Mouse (Mus musculus): ENCODE measurements around the gene Cfc1. TPM values are rescaled to one million over a fixed set of nuclear protein-coding genes. Genes with fewer than 3 reads are reported as not detected.

Cfc1 gene
- total and polyA plus RNA-seq, 3 experiments: 0.11 TPM; not detected in 2

DNA sequence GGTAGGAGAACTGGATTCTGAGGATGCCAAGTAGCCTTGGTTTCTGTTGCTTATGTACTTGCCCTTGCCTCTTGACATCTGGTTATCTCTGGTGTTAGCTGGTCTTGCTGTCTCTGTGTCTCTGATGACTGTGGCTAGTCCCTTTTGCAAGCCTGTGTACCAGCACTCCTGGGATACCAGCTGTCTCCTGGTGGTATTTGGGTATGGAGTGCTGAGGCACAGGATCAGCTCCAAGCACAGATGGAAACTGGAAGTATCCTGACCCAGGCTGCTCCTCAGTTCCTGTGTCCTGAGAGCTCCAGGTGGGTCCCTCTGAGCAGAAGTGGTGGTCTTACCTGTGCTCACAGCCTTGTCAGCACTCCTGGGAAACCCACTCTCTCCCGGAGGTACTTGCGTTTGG is 32.7 kb downstream of the Cfc1 start:
- DNase-seq (ENCODE audit: low spot score) (no peak), ATAC-seq (ENCODE audit: extremely low read depth, insufficient number of reproducible peaks, low FRiP score, poor library complexity, severe bottlenecking) (no peak)
- H3K4me1 ChIP-seq (ENCODE audit: insufficient read depth, low read depth, low read length): no peaks in the 10 kb centered on the region
- TF ChIP-seq TAL1 (conservative IDR thresholded peaks at IDR 0.05; ENCODE audit: low read depth, low read length) (no peak), CTCF (IDR thresholded peaks at IDR 0.05; ENCODE audit: low read depth, low read length) (no peak), POLR2AphosphoS5 (IDR thresholded peaks at IDR 0.05; ENCODE audit: insufficient replicate concordance, low read depth, low read length) (no peak)
- H3K36me3 ChIP-seq (replicated peaks): no peaks in the 10 kb centered on the region
- 0 out of 2 replicates have a peak, but pooled peaks cover 2% of the 10 kb centered on the region for H3K27me3 ChIP-seq (ENCODE audit: insufficient read depth, low read length)
- H3K9me3 ChIP-seq (replicated peaks): no peaks in the 10 kb centered on the region
- H3K4me3 ChIP-seq (ENCODE audit: low read depth, low read length): no peak overlapping the region

GRCm38 (mm10) chr1:34569876-34570275 is 34.4 kb downstream of the Cfc1 start:
- no peak for DNase-seq (ENCODE audit: low spot score)
- Histone ChIP-seq H3K27me3 (ENCODE audit: insufficient read depth, low read length) (0 out of 2 replicates have a peak, but pooled peaks cover 2% of the 10 kb centered on the region), H3K4me1 (ENCODE audit: insufficient read depth, low read depth, low read length) (no peaks in the 10 kb centered on the region), H3K4me3 (ENCODE audit: low read depth, low read length) (no peak overlapping the region), H3K9me3 (replicated peaks) (no peaks in the 10 kb centered on the region), H3K36me3 (replicated peaks) (no peaks in the 10 kb centered on the region)
- no peak for ATAC-seq (ENCODE audit: extremely low read depth, insufficient number of reproducible peaks, low FRiP score, poor library complexity, severe bottlenecking)
- no peak for TF ChIP-seq GATA1 (IDR thresholded peaks at IDR 0.05; ENCODE audit: borderline replicate concordance, low read length)
- TF ChIP-seq GATA2 (IDR thresholded peaks at IDR 0.05; ENCODE audit: borderline replicate concordance, low read depth, low read length): no peak
- TF ChIP-seq CTCF (IDR thresholded peaks at IDR 0.05; ENCODE audit: low read depth, low read length): no peak
- no peak for TF ChIP-seq TAL1 (conservative IDR thresholded peaks at IDR 0.05; ENCODE audit: low read depth, low read length)
- TF ChIP-seq POLR2AphosphoS5 (IDR thresholded peaks at IDR 0.05; ENCODE audit: insufficient replicate concordance, low read depth, low read length): no peak

- H3K36me3 ChIP-seq (replicated peaks): no peaks in the 10 kb centered on the region
- H3K27me3 ChIP-seq (ENCODE audit: insufficient read depth, low read length): 0 out of 2 replicates have a peak, but pooled peaks cover 2% of the 10 kb centered on the region
- no peak for DNase-seq (ENCODE audit: low spot score)
- no peak overlapping the region for H3K4me3 ChIP-seq (ENCODE audit: low read depth, low read length)
- TF ChIP-seq TAL1 (conservative IDR thresholded peaks at IDR 0.05; ENCODE audit: low read depth, low read length): no peak
- TF ChIP-seq CTCF (IDR thresholded peaks at IDR 0.05; ENCODE audit: low read depth, low read length): no peak
- TF ChIP-seq GATA1 (IDR thresholded peaks at IDR 0.05; ENCODE audit: borderline replicate concordance, low read length): no peak
- TF ChIP-seq POLR2AphosphoS5 (IDR thresholded peaks at IDR 0.05; ENCODE audit: insufficient replicate concordance, low read depth, low read length): no peak
- TF ChIP-seq GATA2 (IDR thresholded peaks at IDR 0.05; ENCODE audit: borderline replicate concordance, low read depth, low read length): no peak
- ATAC-seq (ENCODE audit: extremely low read depth, insufficient number of reproducible peaks, low FRiP score, poor library complexity, severe bottlenecking): no peak
- H3K4me1 ChIP-seq (ENCODE audit: insufficient read depth, low read depth, low read length): no peaks in the 10 kb centered on the region
- no peaks in the 10 kb centered on the region for H3K9me3 ChIP-seq (replicated peaks)
Measured at GRCm38 (mm10) chr1:34571431-34571830, 36.0 kb downstream of the Cfc1 start.

DNA sequence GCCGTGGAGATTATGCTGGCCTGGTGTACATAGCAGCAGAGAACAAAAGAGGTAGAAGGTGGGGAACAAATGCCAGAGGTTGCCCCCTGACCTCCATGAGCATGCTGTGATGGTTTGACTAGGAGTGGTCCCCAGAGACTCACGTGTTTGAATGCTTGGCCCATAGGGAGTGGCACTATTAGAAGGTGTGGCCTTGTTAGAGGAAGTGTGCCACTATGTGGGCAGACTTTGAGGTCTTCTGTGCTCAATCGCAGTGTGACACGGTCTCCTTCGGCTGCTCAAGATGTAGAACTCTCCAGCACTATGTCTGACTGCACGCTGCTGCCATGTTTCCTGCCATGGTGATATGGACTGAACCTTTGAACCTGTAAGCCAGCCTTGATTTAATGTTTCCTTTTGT is 37.8 kb downstream of the Cfc1 start:
- H3K4me3 ChIP-seq (ENCODE audit: low read depth, low read length): no peak overlapping the region
- H3K4me1 ChIP-seq (ENCODE audit: insufficient read depth, low read depth, low read length): no peaks in the 10 kb centered on the region
- ATAC-seq (ENCODE audit: extremely low read depth, insufficient number of reproducible peaks, low FRiP score, poor library complexity, severe bottlenecking) (no peak), DNase-seq (ENCODE audit: low spot score) (no peak)
- H3K27me3 ChIP-seq (ENCODE audit: insufficient read depth, low read length): no peaks in the 10 kb centered on the region; the same call in 1 of the 2 replicates
- H3K36me3 ChIP-seq (replicated peaks): no peaks in the 10 kb centered on the region
- TF ChIP-seq GATA2 (IDR thresholded peaks at IDR 0.05; ENCODE audit: borderline replicate concordance, low read depth, low read length) (no peak), POLR2AphosphoS5 (IDR thresholded peaks at IDR 0.05; ENCODE audit: insufficient replicate concordance, low read depth, low read length) (no peak), CTCF (IDR thresholded peaks at IDR 0.05; ENCODE audit: low read depth, low read length) (no peak), TAL1 (conservative IDR thresholded peaks at IDR 0.05; ENCODE audit: low read depth, low read length) (no peak), GATA1 (IDR thresholded peaks at IDR 0.05; ENCODE audit: borderline replicate concordance, low read length) (no peak)
- H3K9me3 ChIP-seq (replicated peaks): no peaks in the 10 kb centered on the region

GRCm38 (mm10) chr1:34578851-34579781 is 43.7 kb downstream of the Cfc1 start, which contains the start of gene Amer3:
Gene Amer3, plus strand, starts transcription at chr1:34579657.
- H3K27me3 ChIP-seq (ENCODE audit: insufficient read depth, low read length): peaks cover 9% of the 10 kb centered on the region
- TF ChIP-seq TAL1 (conservative IDR thresholded peaks at IDR 0.05; ENCODE audit: low read depth, low read length) (no peak), POLR2AphosphoS5 (IDR thresholded peaks at IDR 0.05; ENCODE audit: insufficient replicate concordance, low read depth, low read length) (no peak), GATA2 (IDR thresholded peaks at IDR 0.05; ENCODE audit: borderline replicate concordance, low read depth, low read length) (no peak), CTCF (IDR thresholded peaks at IDR 0.05; ENCODE audit: low read depth, low read length) (no peak), GATA1 (IDR thresholded peaks at IDR 0.05; ENCODE audit: borderline replicate concordance, low read length) (no peak)
- H3K36me3 ChIP-seq (replicated peaks): no peaks in the 10 kb centered on the region
- peaks cover 6% of the 10 kb centered on the region for H3K9me3 ChIP-seq (replicated peaks)
- ATAC-seq (ENCODE audit: extremely low read depth, insufficient number of reproducible peaks, low FRiP score, poor library complexity, severe bottlenecking) (no peak), DNase-seq (ENCODE audit: low spot score) (peak; percentile 39)
- peak within 1 kb of the TSS; percentile 40; the same call in 1 of the 2 replicates for H3K4me3 ChIP-seq (ENCODE audit: low read depth, low read length)
- H3K4me1 ChIP-seq (ENCODE audit: insufficient read depth, low read depth, low read length): peaks cover 4% of the 10 kb centered on the region; the same call in 1 of the 2 replicates

- Histone ChIP-seq H3K27me3 (ENCODE audit: insufficient read depth, low read length) (peaks cover 10% of the 10 kb centered on the region), H3K4me1 (ENCODE audit: insufficient read depth, low read depth, low read length) (peaks cover 4% of the 10 kb centered on the region; the same call in 1 of the 2 replicates), H3K36me3 (replicated peaks) (no peaks in the 10 kb centered on the region), H3K4me3 (ENCODE audit: low read depth, low read length) (peak overlapping the region; percentile 40; the same call in 1 of the 2 replicates), H3K9me3 (replicated peaks) (peaks cover 6% of the 10 kb centered on the region)
- TF ChIP-seq GATA2 (IDR thresholded peaks at IDR 0.05; ENCODE audit: borderline replicate concordance, low read depth, low read length) (no peak), CTCF (IDR thresholded peaks at IDR 0.05; ENCODE audit: low read depth, low read length) (no peak), POLR2AphosphoS5 (IDR thresholded peaks at IDR 0.05; ENCODE audit: insufficient replicate concordance, low read depth, low read length) (no peak), GATA1 (IDR thresholded peaks at IDR 0.05; ENCODE audit: borderline replicate concordance, low read length) (no peak), TAL1 (conservative IDR thresholded peaks at IDR 0.05; ENCODE audit: low read depth, low read length) (no peak)
- ATAC-seq (ENCODE audit: extremely low read depth, insufficient number of reproducible peaks, low FRiP score, poor library complexity, severe bottlenecking) (no peak), DNase-seq (ENCODE audit: low spot score) (no peak)
Measured at GRCm38 (mm10) chr1:34579782-34580356, 44.4 kb downstream of the Cfc1 start.
